Mouse (Mus musculus) induced T-regulatory cell, adult 2 months (primary cell): Measurements from ENCODE around the gene Slc6a6.
A peak's percentile ranks its signal among the peaks of the same experiment; 100 is the strongest.

ENCODE experiments used
- DNase-seq: peaks from one replicate; pipeline ENCODE4 v3.0.0-alpha.2; 2012; ENCODE audit warnings: low read depth

The Slc6a6 gene

DNA sequence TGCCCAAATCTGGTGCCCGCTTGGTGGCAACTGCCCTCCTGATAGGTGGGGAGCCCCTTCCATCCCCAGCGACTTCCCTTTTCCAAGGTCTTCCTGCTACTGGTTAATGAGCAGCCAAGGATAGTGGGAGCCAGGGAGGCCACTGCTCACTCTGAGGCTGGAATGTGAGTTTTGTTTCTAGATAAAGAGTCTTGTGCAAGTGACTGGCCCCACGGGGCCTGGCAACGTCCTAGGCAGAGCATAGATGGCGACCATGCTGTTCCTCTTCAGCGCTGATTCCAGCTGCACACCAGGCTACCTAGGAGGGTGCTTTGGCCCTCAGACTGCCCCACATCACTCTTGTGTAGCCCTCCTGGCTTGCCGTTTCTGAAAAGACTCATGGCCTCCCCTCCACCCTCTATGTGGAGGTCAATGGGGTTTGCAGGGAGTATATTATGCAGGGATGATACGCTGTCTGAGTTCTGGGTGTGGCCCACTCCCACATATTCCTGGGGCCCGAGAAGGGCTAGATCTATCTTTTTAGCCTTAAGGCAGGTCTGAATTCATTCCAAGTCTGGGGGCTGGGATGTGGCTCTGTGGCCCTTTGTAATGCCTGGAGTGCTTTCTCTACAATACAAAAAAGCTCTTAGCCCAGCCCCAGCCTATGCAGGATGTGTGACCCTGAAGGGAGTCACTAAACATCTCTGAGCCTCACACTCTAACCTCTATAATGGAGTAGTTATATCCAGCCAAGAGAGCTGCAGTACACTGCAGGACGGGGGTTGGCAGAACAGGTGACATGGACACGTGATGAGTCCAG lies 17.2 kb downstream of the Slc6a6 start:
- DNase-seq = no peak

DNA sequence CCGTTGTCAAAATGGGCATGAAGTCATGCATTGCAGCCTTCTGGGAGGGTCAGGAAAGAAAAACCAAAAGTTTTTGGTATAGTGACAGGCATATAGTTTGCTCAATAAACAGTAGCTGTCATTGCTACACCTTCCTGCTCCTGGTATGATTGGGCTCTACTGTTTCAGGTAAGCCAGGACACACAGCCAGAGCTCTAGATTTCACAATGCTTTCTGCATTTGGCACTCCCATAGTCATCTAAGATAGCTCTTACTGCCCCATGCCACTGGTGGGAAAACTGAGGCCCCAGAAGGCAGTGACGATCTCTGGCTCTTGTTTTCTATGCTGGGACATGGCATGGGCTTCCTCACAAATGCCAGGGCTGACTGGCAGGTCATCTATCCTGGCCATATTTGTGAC lies 19.6 kb downstream of the Slc6a6 start:
- no peak for DNase-seq

DNA sequence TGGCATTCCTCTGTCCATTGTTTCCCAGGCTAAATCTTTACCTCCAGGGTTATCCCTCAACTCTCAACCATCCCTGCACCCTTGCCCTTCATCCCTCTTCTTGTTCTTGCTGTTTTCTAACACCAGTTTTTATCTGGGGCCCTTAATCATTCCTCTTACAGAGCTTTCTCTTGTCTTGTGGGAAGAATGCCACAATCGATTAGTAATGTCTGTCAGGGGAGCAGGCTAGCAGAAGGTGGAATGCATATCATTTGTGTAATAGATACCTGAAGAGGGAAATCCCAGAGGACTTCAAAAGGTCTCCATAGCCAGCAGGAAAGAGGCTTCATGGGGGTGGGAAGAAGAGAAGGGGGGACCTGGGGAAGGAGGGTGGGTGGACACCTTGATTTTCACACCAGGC lies 20.6 kb downstream of the Slc6a6 start:
- no peak for DNase-seq

DNA sequence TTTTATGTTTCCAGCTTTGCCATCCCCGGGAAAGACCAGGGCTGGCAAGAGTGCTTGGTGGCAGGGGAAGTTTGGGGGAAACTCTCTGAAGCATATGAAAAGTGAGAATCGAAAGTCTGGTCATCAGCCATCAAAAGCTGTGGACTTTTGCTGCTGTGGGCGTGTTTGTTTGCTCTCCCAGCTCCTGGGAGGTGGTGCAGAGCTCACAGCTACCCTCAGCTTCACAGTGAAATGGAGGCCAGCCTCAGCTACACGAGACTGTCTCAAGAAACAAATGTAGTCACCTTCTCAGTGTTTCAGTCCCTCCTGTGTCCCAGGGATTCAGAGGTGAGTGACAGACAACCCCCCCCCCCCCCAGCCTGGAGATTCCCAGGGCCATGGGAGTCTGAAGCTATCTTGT lies 21.8 kb downstream of the Slc6a6 start:
- peak; percentile 44 for DNase-seq

DNA sequence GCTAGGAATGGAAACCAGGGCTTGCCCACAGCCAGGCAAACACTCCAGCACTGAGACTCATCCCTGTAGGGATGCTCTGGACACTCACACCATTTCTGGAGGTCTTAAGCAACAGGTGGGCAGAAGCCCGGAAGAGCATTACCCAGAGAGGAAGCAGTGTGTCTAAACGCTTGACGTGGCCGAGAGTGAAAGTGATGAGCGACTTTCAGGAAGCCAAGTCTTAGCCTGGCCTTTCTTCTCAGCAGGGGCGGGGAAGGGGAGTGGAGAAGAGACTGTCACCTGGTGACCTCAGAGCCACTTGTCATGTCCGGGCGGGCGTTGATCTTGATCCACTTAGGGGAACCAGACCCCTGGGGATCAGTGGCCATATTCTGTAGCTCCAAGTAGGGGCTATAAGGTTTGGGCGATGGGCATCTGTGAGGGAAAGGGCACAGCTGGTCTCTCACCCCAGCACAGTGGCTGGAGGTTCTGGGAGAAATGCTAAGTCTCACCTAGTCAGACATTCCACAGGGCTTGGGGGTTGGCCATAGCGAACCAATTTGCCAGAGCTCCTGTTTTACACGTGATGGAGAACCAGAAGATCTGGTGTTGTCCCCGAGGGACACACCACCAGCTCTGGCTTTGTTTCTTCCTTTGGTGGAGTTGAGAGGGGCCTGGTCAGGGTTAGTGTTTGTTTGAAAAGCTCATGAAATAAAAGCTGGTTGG lies 22.4 kb downstream of the Slc6a6 start:
- DNase-seq = peak; percentile 87

DNA sequence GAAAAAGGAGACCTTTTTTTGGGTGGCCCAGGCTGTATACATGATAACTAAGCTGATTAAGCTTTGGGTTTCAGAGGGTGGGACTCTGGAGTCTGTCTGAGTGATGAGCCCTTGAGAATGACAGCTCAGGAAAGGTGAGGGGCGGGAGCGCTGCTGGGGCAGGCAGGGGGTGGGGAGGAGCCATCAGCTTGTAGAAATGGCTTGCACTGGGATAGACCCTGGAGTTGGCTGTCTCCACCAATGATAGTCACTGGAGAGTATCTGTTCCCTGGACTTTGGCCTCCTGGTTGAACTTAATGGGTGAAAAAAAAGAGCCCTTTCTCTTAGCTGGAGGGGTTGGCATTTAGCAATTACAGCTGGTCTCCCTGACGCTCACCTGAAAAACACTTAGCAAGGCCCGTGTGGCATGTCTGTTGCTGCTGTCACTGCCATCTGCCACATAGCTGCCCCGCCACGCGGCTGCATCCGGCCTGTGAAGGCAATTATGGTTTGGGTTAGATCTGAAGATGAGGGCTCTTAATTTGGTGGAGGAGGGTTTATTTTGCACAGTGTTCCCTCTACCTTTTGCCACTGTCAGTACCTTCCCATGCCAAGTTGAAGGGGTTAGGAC lies 23.5 kb downstream of the Slc6a6 start:
- no peak for DNase-seq

DNA sequence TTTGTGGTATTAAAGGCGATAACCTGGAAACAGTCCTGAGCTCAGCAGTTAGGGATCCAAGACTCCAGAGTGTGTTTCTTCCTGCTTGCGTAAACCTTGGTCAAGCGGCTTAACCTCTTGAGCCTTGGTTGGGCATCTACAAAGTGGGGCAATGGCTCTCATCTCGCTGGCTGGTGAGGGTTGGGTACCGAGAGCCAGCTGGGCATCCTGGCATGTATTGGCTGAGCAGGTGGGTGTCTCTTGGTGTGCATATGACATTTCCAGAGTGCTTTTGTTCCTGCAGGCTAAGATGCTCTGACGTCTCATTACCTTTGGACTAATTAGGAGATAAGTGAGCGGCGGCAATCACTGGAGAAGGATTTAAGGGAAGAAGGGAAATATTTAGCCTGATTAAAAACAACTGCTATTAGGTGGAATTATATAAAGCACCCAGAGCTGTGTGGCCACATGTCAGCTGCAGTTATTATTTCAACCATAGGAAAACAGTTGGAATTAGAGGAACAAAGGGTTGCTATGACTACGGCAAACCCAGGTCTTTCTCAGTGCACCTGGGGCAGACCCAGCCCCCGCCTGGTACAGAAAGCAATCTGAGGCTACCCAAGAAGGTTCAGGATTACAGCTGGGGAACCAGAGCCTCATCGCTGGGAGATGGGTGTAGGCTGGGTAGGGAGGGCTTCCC lies 24.2 kb downstream of the Slc6a6 start:
- no peak for DNase-seq

DNA sequence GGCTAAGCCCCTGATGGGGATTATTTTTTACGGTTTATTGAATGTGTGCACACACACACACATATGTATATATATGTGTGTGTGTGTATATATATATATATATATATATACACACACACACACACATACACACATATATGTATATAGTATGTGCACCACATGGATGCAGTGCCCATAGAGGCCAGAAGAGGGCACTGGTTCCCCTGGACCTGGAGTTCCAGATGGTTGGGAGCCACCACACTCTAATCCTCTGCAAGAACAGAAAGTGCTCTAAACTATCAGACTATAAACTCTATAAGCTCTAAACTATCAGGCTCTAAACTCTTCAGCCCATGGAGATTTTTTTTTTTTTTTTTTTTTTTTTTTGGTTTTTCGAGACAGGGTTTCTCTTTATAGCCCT lies 25.1 kb downstream of the Slc6a6 start:
- peak; percentile 28 for DNase-seq

DNA sequence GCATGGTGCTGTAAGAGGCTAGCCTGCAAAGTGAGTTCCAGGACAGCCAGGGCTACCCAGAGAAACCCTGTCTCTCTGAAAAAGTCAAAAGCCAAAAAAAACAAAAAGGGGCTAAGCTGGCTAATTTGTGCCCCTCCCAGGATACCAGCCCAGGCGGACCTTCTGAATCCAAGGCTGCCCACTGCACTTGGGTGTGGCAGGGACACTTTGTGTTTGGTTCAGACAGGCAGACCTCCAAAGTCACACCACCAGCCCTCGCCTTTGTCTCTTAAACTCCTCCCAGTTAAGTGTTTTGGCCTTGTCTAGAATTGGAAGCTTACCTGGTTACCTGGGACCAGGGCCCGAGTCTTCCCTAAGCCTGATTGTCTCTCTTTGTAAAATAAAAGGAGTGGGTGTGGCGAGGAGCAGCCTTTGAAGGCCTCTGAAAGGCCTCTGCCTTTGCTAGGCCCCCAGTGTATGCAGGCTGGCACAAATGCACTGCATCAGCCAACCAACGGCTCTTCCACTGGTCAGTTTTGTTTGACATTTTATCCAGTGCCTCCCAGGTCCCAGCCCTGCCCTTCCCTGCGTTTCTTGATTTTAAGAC lies 26.6 kb downstream of the Slc6a6 start:
- DNase-seq = no peak

DNA sequence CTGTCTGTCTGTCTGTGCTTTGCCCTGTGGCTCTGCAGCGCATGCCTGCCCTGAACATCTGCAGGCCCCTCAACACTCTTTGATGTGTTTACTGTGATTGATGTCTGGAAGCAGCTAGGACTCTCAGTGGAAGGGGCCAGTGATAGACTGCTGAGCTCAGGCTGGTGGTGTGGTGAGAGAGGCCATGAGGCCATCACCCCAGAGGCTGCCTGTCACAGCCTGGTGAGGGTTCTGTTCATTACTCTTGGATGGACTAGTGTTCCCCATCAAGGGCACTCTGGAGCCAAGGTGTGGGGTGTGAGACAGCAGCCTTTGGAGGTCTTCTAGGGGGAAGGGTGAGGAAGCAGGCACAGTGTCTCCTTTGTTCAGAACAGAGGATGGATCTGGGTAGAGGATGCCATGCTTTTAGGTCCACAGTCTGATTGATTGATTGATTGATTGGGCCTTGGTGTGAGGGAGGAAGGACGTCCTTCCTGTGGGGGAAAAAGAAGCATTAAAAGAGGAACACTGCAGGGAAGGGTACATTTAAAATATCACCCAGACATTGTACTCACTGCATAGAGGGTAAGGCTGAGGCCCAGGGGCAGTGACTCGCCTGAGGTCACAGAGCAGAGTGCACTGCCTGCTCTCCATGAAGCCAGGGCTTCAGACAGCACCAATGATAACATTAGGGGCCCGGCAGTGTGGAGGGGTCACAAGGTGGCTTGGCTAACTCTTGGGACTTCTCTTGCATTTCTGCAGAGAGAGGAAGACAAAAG lies 28.4 kb downstream of the Slc6a6 start:
- DNase-seq = no peak

DNA sequence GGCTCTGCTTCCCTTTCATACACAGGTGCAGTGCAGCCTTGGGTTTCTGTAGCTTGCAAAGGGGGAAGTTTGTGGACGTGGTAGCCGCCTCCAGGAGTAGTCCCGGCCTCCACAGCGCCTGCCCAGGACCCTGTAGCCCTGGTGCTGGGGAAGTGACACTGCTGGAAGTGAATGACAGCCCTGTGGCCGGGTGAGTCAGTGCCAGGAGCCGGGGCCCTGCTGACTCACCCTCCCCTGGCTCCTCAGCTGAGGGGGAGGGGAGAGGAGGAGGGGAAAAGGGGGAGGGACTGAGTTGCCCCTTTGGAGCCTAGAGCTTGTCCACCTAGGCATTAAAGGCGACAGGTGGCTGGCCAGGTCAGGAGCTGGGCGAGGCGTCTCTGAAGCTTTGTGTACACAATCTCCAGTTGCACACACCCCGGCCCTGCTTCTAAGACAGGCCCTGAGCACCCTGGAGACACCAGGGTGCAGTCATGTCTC lies 29.0 kb downstream of the Slc6a6 start:
- no peak for DNase-seq

DNA sequence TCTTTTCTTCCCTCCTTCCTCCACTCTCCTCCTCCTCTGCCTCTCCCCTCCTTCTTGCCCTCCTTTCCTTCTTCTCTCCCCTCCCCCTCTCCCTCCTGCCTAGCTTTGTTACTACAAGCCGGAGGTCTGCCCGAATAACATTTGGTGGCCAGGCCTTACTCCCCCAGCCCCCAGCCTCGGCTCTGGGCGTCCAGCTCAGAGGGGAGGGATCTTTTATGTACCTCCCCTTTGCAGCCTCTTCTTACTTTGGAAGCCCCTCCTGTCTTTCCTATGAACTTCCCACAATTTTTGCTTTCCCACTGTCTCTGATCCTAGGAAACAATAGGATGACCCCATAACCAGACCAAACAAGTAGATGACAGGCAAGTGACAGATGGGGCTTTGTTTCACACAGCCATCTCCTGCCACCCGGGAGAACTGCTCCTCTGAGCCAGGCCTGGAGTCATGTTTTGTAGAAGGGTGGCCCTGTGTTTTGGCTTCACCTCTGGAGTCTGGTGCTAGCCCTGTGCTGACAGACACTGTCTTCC lies 29.6 kb downstream of the Slc6a6 start:
- no peak for DNase-seq

DNA sequence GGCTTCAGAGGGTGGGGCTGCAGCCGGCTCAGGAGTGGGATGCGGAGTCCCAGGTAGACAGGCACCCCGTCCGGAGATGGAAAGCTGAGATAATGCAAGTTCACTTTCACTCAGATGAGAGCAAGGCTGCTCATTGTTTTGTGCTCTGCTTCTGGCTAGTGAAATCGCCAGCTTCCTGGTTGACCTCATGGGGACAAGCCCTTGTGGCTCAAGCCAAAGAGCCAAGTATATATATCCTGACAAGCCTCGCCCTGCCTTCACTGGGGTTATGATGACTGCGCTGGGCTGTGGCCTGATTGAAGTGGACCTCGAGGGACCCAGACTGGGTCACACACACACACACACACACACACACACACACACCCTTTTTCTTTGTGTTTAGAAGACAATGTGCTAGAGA lies 31.2 kb downstream of the Slc6a6 start:
- no peak for DNase-seq

DNA sequence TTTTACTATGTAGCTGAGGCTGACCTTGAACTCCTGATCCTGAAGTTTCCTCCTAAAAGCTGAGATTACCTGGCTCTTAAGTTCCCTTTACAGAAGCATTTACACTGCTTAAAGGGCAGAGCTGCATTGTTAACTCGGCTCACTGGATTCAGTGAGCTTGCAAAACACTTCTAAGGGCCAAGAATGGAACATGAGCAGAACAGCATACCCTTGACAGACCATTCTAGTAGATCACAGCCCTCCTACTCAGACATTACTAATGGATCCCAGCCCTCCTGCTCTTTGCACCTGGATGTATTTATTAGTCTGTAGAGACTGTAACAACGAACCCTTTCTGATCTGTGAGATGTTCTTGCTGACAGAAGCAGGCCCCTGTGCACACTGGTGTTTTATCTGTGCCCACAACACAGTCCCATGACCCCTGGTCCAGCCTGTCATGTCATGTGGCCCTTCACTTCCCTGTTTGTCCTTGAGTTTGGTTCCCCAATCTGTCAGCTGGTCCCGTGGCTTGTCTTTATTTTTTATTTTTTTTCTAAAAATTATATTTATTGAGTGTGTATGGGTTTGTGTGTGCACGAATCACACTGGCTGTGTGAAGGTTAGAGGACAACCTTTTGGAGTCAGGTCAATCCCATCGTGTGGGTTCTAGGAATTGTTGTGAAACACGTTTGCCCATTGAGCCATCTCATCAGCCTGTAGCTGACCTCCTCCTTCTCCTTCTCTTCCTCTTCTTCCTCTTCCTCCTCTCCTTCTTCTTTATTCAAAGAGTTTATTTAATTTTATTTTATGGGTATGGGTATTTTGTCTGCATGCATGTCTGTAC lies 32.3 kb downstream of the Slc6a6 start:
- no peak for DNase-seq

DNA sequence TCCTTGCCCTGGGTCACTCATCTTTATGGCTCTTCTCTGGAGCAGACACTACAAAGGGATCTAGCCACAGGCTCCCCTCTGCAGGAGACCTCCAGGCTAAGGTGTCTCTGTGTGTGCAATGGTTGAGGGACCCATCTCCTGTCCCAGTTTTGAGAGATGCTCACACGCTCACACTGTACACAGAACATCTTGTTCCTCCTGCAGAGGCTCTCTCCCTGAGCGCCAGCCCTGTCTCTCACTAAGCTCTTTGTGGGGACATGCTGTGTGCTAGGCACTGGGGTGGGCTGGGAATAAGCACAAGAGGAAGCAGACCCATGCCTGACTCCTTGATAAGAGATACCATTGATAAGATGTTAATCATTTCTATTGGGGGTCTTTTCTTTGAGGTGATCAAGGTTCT lies 34.2 kb downstream of the Slc6a6 start:
- no peak for DNase-seq

DNA sequence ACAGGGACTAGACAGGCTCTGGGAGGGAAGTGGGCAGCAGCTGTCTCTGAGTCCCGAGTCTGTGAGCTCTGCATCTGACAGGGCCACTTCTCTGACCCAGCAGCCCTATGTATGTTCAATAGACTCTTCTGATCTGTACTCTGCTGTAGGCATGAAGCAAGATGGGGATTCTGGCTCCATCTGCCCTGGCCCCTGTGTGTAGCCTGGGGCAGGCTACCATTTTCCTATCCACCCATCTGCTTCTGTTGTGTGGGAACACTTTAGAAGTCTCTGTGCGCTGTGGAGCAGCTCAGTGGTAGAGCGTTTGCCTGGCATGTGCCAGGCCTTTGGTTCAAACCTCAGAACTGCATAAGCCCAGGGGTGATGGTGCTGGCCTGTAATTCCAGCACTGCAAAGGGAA lies 34.8 kb downstream of the Slc6a6 start:
- no peak for DNase-seq

DNA sequence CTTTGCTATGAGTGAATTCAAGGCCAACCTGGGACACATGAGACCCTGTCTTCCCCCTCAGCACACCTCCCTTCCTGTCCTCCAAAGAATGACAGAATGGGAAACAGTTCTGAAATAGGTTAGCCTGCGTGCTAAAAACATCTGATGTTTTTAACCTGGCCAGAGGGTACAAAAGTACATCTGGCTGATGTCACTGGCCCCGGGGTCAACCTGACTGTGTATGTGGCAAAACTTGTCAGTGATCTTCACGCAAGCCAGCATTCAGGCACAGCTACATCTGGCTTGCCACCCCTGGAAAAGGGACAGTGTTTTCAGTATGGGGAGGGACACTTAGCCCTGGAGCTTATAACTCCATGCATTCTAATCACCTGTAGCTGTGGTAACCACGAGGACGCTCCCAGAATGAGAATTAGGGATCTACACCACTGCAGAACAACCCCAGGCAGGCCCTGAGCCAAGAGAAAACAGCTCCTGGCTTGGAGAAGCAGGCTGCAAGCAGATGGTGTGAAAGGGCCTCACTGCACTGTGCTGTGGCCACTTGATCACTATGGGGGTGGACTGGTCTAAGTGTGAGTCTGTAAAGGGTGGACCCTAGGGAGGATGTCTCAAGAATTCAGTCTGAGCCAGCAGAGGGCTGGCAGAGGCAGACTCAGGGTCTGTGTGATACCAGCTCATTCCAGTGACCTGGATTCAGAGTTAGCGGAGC lies 35.3 kb downstream of the Slc6a6 start:
- no peak for DNase-seq

DNA sequence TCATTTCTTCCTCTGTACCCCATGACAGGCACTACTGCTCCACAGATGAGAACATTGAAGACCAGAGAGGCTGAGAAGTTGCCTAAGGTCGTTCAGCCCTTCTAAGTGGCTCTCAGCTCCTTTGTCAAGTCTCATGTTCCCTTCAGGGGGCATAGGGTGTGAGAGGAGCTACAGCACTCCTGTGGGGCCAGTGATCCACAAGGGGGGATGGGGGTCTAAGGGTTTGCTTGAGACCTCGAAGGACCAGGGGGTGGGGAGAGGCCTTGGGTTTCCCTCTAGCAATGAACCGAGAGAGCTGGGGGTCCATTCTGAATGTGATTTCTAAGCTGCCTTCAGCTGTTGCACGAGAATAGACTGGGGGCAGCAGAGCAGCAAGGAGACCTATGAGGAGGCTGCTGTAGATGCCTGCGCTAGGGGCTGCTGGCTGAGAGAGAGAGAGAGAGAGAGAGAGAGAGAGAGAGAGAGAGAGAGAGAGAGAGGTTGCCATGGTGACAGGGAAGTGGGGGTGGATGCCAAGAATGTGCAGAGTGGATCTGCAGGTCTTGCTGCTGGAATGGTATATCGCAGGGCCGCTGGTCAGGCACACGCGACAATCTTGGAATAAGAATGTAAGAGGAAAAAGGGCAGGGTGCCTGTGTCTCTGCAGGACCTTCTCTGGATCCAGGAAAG lies 36.1 kb downstream of the Slc6a6 start:
- no peak for DNase-seq

DNA sequence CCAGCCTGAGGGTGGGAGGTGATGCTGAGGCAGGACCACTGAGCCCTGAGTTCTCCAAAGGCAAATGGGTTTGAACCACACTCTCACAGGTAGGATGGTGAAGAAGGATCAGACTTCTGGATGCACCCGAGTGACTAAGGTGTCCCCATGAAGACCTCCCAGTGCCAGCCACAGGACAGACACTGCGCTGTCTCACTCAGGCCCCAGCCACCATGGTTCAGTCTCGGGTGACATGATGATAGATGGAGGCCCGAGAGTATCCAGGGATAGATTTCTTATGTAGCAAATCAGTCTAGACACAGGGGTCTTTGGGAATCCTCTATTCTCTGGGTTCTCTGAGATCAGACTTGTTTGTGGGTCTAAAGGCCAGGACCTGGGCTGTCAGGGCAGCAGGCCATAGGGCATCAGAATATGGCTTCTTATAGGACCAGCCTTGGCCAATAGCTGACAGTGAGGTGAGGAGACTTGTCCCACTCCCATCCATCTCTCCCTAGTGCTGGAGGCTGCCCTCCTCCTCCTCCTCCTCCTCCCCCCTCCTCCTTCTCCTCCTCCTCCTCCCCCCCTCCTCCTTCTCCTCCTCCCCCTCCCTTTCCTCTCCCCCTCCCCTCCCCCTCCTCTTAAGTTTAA lies 36.8 kb downstream of the Slc6a6 start:
- no peak for DNase-seq
